In the genomic region with DNA sequence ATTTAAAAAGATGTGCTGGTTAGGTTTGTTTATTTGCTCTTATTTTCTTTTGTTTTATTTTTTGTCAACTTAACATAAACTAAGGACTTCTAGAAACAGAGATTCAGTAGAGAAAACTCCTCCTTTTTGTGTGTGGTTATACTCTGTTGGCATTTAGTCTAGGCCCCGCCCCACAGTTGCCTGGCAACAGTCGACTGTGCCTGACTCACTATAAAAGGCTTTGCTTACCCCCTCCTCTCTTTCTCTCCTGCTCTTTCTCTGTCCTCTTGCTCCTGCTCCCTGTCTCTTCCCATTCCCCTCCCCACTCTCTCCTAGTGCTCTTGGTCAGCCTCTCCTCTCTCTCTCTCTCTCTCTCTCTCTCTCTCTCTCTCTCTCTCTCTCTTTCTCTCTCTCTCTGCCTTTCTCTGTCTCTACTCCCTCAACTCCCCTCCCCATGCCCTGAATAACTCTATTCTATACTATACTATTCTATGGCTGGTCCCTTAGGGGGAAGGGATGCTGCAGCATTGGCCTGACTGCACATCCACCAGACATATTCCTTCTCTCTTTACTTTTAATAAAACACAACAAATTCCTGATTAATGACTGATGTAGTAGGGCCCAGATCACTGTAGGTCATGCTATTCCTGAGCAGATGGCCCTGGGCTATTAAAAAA, we compare ENCODE assay signal across 16 mouse cellular contexts.
DNase-seq lines count a peak whose midpoint lies in the region; ATAC-seq and TF ChIP-seq lines count a peak whose summit lies in the region.
"Had no signal": no experiment of that assay in that cellular context is flagged by ENCODE, and none has a peak within 500 bp of the region (broad histone marks: within the 10 kb centered on the region; RNA-seq: fewer than 3 reads in every experiment).

No protein-coding gene starts in this region.

- no peaks in the 10 kb centered on the region for H3K36me3 ChIP-seq in kidney, embryonic 16.5 days (ENCODE audit: insufficient read depth, low read length)
- no peaks in the 10 kb centered on the region for H3K36me3 ChIP-seq in embryonic facial prominence, embryonic 11.5 days (replicated peaks; ENCODE audit: control insufficient read depth, insufficient read depth, low read depth, low read length)
- H3K36me3 ChIP-seq in hindbrain, embryonic 15.5 days: no peaks in the 10 kb centered on the region
- no peaks in the 10 kb centered on the region for H3K36me3 ChIP-seq in neural tube, embryonic 14.5 days (ENCODE audit: control insufficient read depth, insufficient read depth, low read length)
- H3K36me3 ChIP-seq in heart, embryonic 10.5 days: no peaks in the 10 kb centered on the region

- H3K27me3 ChIP-seq in kidney, embryonic 16.5 days (ENCODE audit: insufficient read depth, low read length): no peaks in the 10 kb centered on the region
- no peaks in the 10 kb centered on the region for H3K27me3 ChIP-seq in embryonic facial prominence, embryonic 11.5 days (ENCODE audit: control insufficient read depth, insufficient read depth, low read length)
- H3K27me3 ChIP-seq in hindbrain, embryonic 15.5 days: no peaks in the 10 kb centered on the region
- H3K27me3 ChIP-seq in neural tube, embryonic 14.5 days (ENCODE audit: control insufficient read depth, insufficient read depth, low read length): no peaks in the 10 kb centered on the region
- no peaks in the 10 kb centered on the region for H3K27me3 ChIP-seq in heart, embryonic 10.5 days (ENCODE audit: insufficient read depth, poor library complexity, severe bottlenecking)
- H3K27me3 ChIP-seq: Patski had no signal

- no peak overlapping the region for H3K27ac ChIP-seq in kidney, embryonic 16.5 days (ENCODE audit: low read length)
- no peak overlapping the region for H3K27ac ChIP-seq in embryonic facial prominence, embryonic 11.5 days (replicated peaks; ENCODE audit: low read depth, low read length)
- H3K27ac ChIP-seq in hindbrain, embryonic 15.5 days (replicated peaks): no peak overlapping the region
- H3K27ac ChIP-seq in neural tube, embryonic 14.5 days (ENCODE audit: low read depth, low read length): no peak overlapping the region
- H3K27ac ChIP-seq in layer of hippocampus, adult 2 months: no peak overlapping the region
- H3K27ac ChIP-seq in heart, embryonic 10.5 days: no peak overlapping the region
- H3K27ac ChIP-seq: liver, embryonic 14.5 days; macrophage had no signal

- ATAC-seq in kidney, embryonic 16.5 days (ENCODE audit: low FRiP score, low TSS enrichment): no peak
- peak; percentile 81; the same call in 1 of the 2 replicates for ATAC-seq in embryonic facial prominence, embryonic 11.5 days (replicated peaks; ENCODE audit: insufficient number of reproducible peaks, low FRiP score, low TSS enrichment, low read depth)
- peak; percentile 42; the same call in 1 of the 2 replicates for ATAC-seq in hindbrain, embryonic 15.5 days (ENCODE audit: low FRiP score, low read depth)
- peak; percentile 85; the same call in 1 of the 2 replicates for ATAC-seq in neural tube, embryonic 14.5 days (ENCODE audit: low read depth)
- ATAC-seq: Patski had no signal

- no peak overlapping the region for H3K9ac ChIP-seq in kidney, embryonic 16.5 days (replicated peaks; ENCODE audit: low read length)
- H3K9ac ChIP-seq in embryonic facial prominence, embryonic 11.5 days (replicated peaks; ENCODE audit: low read length): no peak overlapping the region
- no peak overlapping the region for H3K9ac ChIP-seq in hindbrain, embryonic 15.5 days
- H3K9ac ChIP-seq in neural tube, embryonic 14.5 days (replicated peaks; ENCODE audit: low read depth, low read length): no peak overlapping the region
- H3K9ac ChIP-seq: liver, embryonic 14.5 days had no signal

- TF ChIP-seq CTCF in layer of hippocampus, adult 2 months (conservative IDR thresholded peaks at IDR 0.05): no peak

- H3K4me1 ChIP-seq in kidney, embryonic 16.5 days (ENCODE audit: insufficient read depth, low read length): no peaks in the 10 kb centered on the region
- no peaks in the 10 kb centered on the region for H3K4me1 ChIP-seq in embryonic facial prominence, embryonic 11.5 days (ENCODE audit: control insufficient read depth, insufficient read depth, low read length)
- H3K4me1 ChIP-seq in hindbrain, embryonic 15.5 days (replicated peaks): no peaks in the 10 kb centered on the region
- no peaks in the 10 kb centered on the region for H3K4me1 ChIP-seq in neural tube, embryonic 14.5 days (ENCODE audit: control insufficient read depth, insufficient read depth, low read length)
- H3K4me1 ChIP-seq in heart, embryonic 10.5 days: no peaks in the 10 kb centered on the region

- no peak overlapping the region for H3K4me2 ChIP-seq in kidney, embryonic 16.5 days (replicated peaks; ENCODE audit: low read depth, low read length)
- H3K4me2 ChIP-seq in embryonic facial prominence, embryonic 11.5 days (ENCODE audit: low read depth, low read length): no peak overlapping the region
- H3K4me2 ChIP-seq in hindbrain, embryonic 15.5 days: no peak overlapping the region
- no peak overlapping the region for H3K4me2 ChIP-seq in neural tube, embryonic 14.5 days (ENCODE audit: low read depth, low read length)

- DNase-seq in kidney, postnatal 4 days: peak; percentile 7 to 13
- peak; percentile 43 for DNase-seq in embryonic facial prominence, embryonic 11.5 days (ENCODE audit: low spot score)
- DNase-seq in layer of hippocampus, adult 2 months (ENCODE audit: low spot score in 2 of 2): no peak
- no peak for DNase-seq in cerebellum, postnatal 25 days
- no peak for DNase-seq in heart, embryonic 10.5 days (ENCODE audit: low spot score)
- DNase-seq: cerebellum, adult 9-11 months; gastrocnemius, postnatal 36 days; heart, postnatal 14 days; kidney, adult 9 months had no signal

- 22% methylated on average over 2 of the region's 2 CpGs for WGBS in kidney, embryonic 16.5 days
- WGBS in embryonic facial prominence, embryonic 11.5 days: 13% methylated on average over 2 of the region's 2 CpGs
- 6% methylated on average over 2 of the region's 2 CpGs for WGBS in hindbrain, embryonic 15.5 days
- 11% methylated on average over 2 of the region's 2 CpGs for WGBS in neural tube, embryonic 14.5 days
- WGBS in heart, embryonic 10.5 days: 42% methylated on average over 2 of the region's 2 CpGs

- no peak overlapping the region for H3K4me3 ChIP-seq in kidney, embryonic 16.5 days (ENCODE audit: low read length)
- no peak overlapping the region for H3K4me3 ChIP-seq in embryonic facial prominence, embryonic 11.5 days (ENCODE audit: low read depth, low read length)
- H3K4me3 ChIP-seq in hindbrain, embryonic 15.5 days: no peak overlapping the region
- H3K4me3 ChIP-seq in neural tube, embryonic 14.5 days (ENCODE audit: low read depth, low read length): no peak overlapping the region
- H3K4me3 ChIP-seq in layer of hippocampus, adult 2 months: no peak overlapping the region
- no peak overlapping the region for H3K4me3 ChIP-seq in heart, embryonic 10.5 days
- H3K4me3 ChIP-seq: erythroblast, embryonic 14.5 days had no signal

- H3K9me3 ChIP-seq in kidney, embryonic 16.5 days (ENCODE audit: low read length): no peaks in the 10 kb centered on the region
- H3K9me3 ChIP-seq in embryonic facial prominence, embryonic 11.5 days (replicated peaks; ENCODE audit: control insufficient read depth, low read length): no peaks in the 10 kb centered on the region
- no peaks in the 10 kb centered on the region for H3K9me3 ChIP-seq in hindbrain, embryonic 15.5 days
- H3K9me3 ChIP-seq in neural tube, embryonic 14.5 days (ENCODE audit: control insufficient read depth, low read length): no peaks in the 10 kb centered on the region
- no peaks in the 10 kb centered on the region for H3K9me3 ChIP-seq in heart, embryonic 10.5 days

Comparison
In these comparisons a context has a peak if more than half of its experiments do, and no peak if none do; other contexts are left out.
1. DNase-seq: peak in kidney, postnatal 4 days (2 of 2) and embryonic facial prominence, embryonic 11.5 days (single experiment); none in layer of hippocampus, adult 2 months (0 of 2), cerebellum, postnatal 25 days (0 of 2) and heart, embryonic 10.5 days (single experiment).